Mouse (Mus musculus): ENCODE results near the gene Pofut2.

The Pofut2 gene

DNA sequence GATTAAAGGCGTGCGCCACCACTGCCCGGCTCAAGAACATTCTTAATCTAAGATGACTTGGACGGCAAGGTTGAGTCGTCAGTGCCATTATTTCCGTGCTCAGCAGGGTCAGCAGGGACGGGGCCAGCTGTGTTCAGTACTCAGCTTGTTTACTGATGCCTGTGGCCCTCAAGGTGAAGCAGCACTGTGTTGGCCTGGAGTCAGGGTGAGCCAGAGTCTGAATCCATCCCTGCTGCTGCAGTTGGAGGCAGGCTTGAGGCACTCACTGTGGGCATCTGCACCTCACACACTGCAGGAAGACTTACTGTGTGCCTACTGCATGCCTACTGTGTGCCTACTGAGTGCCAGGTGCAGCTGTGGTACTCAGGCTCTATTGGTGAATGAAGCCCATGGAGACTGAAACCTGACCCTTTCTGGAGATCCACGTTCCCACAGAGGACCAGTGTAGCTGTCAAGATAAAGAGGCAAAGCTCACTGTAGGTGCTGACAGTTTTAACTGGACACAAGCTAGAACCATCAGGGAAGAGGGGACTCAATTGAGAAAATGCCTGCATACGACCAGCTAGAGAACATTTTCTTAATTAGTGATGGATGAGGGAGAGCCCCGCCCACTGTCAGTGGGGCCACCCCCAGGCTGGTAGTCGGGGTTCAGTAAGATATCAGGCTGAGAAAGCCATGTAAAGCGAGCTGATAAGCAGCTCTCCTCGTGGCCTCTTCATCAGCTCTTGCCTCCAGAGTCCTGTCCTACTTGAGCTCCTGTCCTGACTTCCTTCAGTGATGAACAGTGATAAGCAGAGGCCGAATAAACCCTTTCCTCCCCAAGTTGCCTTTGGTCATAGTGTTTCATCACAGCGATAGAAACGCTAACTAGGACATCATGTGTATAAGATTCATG lies 26.9 kb upstream of the Pofut2 start:
- DNase-seq (ENCODE audit: low spot score): no peak

DNA sequence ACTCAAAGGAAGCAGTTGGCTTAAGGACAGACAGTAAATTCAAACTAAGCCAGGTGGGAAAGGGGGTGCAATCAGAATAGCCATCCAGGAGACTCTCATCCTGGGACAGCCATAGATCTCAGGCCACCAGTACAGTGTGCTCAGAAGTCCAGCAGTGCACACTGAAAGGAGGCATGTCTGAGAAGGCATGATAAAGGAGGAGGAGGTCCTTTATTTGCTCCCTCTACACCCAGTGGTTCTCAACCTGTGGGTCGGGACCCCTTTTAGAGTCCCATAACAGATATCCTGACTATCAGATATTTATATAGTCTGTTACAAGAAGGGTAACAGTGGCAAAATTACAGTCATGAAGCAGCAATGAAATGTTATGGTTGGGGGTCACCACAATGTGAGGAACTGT lies 25.8 kb upstream of the Pofut2 start:
- DNase-seq (ENCODE audit: low spot score): no peak

DNA sequence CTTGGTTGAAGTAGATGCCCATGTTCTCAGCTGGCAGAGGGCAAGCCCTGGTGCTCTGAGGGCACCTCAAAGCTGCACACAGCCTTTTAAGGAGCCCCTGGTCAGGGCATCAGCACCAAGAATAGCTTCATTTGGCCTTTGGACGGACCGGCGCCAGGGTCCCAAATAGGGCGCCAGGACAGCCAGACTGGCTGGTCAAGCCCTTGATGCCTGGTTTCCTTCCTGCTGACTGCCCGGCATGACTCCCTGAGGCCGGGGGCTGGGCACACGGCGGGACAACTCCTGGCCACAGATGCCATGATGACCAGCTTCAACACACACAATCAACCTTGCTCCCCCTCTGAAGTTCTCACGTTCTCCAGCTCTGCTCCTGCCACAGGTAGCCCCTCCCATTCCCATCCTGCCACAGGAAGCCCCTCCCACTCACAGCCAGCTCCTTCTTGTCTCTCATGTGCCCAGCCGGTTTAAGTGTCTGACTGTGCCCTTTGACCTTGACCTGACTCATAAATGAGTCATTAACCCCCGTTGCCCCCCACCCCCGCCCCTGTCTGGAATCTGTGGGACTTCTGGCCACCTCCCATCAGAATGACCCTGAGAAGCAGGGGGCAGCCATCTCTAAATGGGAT lies 23.9 kb upstream of the Pofut2 start:
- DNase-seq (ENCODE audit: low spot score): no peak

DNA sequence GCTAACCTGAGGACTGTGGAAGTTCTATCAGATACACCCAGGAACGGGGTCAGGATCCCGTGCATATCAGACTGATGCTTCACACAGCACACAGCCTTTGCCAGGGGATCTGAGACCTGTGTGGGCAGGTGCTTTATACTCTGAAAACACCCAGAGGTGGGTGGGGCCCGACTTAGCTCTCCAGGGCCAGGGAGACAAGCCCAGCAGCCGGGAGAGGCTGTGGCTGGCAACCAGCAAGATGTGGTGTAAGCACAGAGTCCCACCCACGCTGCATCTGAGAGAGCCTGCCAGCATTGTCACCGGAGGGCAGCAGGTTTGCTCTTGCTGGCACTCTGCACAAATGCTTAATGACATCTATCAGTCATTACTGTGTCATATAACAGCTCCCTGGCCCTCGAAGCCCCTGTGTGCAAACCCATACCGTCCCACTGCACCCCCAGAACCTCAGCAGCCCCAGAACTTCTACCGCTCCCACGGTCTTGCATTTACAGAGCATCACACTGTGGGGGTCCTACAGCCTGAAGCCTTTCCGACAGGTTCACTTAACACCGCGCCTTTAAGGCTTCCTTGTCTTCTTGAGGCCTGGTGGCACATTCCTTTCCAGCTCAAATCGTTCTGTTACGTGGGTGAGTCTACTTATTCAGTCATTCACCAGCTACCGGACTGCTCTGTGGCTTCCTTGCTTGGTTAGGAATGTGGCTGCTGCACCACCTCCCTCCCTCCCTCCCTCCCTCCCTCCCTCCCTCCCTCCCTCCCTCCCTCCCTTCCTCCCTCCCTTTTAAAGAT lies 21.0 kb upstream of the Pofut2 start:
- no peak for DNase-seq (ENCODE audit: low spot score)

DNA sequence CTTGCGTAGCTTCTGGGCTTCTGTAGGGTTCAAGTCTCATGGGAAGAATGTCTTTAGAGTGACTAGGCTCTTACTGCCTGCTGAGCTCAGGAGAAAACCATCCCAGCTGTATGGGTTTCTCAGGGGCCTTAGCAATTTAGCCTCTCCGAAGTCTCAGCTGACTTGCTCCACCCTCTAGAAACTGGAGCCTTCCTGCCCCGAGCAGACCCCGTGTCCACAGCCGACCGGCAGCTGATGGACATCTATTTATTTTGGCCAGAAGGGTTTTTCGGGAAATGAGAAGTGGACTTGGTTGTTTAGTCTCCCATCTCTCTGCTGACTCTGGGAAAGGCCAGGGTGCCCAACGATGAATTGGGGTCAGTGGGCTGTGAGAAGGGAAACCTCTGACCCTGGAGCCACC lies 18.3 kb upstream of the Pofut2 start:
- DNase-seq (ENCODE audit: low spot score): no peak

DNA sequence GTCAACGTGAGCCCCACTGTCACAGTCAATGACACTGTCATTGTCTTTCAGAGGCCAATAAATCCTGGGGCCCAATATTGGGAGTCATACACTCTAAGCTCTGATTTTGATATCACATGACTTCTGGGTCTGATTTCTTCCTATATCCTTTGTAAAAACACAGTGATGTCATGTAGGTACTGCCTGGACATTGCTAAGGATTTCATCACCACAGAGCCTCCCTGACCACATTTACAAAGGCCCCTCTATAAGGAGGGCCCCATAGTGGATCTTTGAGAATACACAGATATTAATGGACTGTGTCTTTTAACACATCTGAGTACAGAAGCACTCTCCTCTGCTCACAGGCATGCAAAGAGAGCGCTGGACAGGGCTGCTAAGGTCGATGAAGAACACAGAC lies 16.6 kb upstream of the Pofut2 start:
- DNase-seq (ENCODE audit: low spot score): no peak

DNA sequence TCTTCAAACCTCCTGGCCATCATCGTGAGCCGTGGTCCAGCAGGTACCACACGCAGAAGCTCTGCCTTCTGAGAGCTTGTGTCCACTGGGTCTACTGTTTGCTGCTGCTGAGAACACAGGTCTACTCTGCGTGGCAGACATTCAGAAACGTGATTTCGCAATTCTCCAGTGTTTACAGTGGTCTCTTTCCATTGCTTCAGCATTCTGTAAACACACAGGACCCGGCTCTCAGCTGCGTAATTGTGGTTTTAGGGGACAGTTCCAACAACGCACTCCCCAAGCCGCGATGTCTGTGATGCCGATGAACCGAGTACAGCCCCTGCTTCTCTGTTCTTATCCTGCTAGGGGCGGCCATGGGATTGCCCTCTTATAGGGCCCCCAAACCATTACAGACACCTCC lies 16.1 kb upstream of the Pofut2 start:
- DNase-seq (ENCODE audit: low spot score): no peak

DNA sequence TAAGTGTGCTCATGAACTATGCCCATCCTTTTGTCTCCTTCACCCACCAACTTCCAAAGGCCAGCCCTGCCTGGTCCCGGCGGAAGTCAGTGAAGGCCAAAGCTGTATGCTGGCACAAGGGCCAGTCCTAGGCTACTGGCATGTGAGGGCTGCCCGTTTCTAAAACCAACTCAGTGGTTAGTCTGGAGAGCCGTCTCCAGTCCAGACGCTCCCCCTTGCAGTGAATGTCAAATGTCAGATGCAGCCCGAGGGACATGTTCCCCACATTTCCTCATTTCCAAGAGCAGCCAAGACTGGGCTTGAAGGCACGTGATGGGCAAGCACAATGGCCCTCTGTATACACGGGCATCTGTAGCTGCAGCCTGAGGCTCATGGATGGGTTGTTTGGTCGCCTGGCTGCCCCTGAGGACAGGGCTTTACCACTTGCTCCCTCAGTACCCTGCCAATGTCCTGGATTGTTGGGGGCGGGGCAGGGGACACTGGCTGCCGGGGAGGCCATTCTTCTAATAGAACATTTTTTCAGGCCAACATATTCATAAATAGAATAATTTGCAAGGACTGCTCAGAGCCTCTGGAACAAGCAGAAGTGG lies 15.4 kb upstream of the Pofut2 start:
- DNase-seq (ENCODE audit: low spot score): no peak

DNA sequence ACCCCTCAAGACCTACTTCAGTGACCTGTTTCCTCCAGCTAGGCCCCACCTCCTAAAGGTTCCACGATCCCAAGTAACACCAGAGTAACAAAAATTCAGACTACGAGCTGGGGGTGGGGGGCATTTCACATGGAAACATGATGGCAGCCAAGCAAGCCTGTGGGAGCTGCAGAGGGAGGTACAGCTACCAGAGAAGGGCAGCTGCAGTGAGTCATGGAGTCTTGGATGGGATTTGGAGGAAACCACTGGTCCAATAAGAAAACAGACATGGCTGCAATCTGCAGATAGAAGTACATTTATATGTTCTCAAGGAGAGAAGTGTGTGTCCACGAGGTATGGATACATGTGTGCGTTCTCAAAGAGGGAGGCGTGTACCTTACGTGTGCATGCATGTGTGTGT lies 14.2 kb upstream of the Pofut2 start:
- no peak for DNase-seq (ENCODE audit: low spot score)

DNA sequence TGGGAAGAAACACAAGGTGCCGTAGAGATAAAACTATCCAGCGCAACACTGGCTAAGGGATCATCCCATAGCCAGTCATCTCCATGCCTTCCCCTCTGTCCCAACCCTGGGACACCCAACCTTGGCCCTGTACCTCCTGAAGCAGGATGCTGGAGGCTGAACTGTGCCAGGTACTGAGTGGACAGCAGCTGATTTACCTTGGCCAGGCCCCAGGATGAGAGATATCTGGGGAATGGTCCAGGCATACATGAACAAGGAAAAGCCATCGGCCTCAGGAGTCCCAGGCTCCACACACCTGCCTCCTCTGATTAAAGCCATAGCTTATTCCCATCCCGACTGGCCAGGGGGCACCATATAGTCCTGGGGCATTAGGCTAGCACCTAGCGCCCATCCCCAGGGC lies 12.0 kb upstream of the Pofut2 start:
- DNase-seq (ENCODE audit: low spot score): no peak

DNA sequence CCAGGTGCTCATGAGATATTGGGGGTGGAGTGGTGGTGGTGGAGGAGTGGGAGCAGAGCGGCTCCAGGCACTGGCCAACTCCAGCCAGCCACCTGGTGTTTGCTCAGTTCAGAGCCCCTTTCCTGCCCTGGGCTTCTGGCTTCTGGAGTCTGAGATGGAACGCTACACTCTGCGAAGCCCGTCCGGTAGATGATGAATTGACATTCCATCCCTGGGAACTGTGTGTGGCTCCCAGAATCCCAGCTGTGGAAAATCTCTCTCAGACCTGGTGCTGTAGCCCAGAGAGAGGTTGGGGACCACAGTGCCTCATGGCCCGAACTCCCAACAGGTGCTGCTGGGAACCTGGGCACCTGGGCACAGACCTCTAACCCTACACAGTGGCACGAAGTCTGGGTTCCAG lies 11.3 kb upstream of the Pofut2 start:
- no peak for DNase-seq (ENCODE audit: low spot score)

DNA sequence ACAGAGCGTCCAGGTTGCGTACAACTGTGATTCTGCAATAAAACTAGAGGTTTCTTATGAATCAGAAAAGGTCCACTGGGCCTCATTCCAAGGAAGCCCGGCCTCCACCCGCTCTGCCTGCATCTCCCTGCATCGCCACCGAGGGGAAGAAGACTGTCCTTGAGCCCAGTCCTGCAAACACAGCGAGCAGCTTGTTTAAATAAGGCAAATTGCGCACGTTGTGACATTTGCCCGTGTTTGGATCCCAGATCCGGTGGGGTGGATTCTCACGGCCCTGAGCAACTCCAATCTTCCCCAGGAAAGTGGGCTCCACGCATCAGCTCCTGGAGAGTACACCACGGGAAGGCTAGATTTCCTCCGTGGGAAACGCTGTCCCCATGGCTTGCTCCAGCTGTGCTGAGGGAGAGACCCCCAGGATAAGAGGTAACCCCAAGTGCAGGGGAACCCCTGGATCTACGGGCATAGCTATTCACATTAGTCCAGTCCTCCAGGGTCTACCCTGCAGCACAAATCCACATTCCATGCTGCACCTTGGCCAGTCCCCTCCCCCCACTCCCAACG lies 7.7 kb upstream of the Pofut2 start:
- DNase-seq (ENCODE audit: low spot score): peak; percentile 71

DNA sequence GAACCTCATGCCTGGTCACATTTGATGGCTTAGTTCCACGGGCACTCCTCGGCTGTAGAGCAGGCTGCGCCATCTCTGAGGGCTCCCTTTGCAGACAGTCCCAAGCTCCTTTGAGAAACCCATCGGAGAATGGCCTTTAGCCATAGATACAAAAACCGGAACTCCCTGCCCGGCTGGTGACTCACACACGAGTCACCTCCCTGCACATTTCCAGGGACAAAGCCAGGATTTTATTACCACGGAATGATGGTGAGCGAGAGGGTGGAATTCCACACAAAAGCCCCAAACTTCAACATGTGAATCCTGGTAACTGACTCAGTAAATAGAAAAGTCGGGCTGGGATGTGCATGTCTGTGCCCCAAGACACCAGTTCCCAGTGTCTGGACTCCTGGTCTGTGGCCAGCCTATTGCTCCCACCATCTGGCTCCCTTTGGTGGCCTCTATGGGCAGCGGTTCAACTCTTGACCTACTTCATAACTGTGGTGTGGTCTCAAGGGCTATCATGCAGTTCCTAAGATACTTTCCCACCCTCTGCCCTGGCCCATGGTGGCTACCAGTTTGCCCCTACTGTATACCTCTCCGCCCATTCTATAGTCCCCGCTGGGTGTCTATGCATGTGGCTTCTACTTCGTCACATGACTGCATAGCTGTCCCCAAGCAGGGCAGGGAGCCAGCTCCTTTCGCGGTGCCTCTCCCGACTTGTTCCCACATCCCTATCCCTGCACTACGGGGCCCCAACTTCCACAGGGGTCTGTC lies 7.1 kb upstream of the Pofut2 start:
- DNase-seq (ENCODE audit: low spot score): peak; percentile 38

DNA sequence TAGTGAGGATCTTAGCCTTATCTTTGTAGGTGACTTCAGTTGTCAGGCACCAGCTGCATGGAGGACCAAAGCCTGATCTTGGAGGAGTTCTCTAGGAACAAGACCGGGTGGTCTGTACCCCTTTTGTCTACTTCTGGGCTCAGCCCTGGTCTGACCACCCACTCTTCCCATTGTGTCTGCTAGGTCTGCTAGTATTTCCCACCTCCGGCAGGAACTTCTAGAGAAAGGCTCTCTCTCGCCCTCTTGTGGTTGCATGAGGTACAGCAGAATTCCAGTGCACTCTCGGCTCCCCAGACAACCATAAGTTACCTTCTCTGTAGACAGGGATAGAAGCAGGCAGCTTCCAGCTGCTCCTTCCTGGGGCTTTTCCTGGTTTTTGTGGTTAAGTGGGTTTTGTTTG lies 6.2 kb upstream of the Pofut2 start:
- peak; percentile 54 for DNase-seq (ENCODE audit: low spot score)

DNA sequence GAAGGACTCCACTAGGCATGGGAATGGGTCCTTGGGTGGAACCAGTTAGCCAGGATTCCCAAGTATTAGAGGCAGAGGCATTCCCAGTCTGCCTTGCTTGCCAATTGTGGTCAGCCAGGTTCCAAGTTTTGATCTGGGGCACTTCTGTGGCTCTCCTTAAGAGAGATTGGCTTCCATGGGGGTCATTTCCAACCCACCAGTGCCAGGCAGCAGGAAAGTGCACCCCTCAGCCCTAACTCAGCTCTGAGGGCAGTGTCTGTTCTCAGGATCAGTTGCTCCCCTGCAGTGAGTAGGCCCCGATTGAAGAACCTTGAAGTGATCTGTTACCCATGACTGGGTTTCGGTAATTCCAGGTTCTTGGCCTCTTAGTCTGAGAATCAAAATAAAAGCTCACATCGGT lies 3.8 kb upstream of the Pofut2 start:
- no peak for DNase-seq (ENCODE audit: low spot score)

DNA sequence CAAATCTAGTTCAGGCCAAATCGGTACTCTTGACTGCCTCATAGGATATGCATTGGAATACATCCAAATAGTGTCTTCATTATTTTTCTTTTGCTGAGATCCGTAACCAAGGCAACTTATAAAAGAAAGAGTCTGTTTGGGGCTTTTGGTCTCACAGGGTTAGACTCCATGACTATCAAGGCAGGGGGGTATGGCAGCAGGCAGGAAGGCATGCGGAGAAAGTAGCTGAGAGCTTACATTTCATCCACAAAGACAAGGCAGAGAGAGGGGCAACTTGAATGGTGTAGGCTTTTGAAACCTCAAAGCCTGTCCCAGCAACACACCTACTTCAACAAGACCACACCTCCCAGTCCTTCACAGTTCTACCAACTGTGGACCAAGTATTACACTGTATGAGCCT lies 3.3 kb upstream of the Pofut2 start:
- no peak for DNase-seq (ENCODE audit: low spot score)

DNA sequence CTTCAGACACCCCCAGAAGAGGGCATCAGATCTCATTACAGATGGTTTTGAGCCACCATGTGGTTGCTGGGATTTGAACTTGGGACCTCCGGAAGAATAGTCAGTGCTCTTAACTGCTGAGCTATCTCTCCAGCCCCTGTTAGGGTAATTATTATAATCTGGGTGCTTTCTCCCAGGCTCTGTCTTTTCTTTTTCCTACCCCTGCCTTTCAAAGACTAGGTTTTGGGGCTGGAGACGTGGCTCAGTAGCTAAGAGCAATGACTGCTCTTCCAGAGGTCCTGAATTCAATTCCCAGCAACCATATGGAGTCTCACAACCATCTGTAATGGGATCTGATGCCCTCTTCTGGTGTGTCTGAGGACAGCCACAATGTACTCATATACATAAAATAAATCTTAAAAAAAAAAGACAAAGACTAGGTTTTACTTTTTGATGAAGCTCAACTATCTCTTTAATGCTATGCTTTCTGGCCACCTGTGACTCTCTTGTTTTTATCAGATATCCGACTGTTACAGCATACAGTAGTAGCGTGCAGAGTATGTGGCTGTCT lies 902 bp upstream of the Pofut2 start:
- no peak for DNase-seq (ENCODE audit: low spot score)

DNA sequence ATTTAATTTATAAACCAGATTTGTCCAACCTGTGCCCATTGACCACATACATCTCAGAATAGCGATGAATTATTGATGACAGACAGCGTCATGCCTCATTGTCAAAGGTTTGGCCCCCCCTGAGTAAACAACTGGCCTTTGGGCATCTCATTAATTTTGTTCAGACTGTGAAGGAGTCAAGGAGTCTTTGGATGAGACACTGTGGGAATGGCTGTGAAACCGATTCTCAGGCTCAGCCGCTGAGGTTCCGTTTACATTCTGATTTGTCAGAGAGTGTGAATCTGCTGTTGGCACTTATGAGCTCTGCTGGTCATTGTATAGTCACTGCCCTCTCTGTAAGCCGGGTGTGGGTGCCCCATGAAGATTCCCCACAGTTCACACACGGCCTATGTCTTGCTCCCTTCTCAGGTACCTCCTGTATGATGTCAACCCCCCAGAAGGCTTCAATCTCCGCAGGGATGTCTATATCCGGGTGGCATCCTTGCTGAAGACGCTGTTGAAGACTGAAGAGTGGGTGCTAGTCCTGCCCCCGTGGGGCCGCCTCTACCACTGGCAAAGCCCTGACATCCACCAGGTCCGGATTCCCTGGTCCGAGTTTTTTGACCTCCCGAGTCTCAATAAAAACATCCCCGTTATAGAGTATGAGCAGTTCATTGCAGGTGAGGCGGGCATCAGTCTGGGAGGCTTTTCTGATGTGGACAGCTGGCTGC lies 1.3 kb downstream of the Pofut2 start:
- no peak for DNase-seq (ENCODE audit: low spot score)

DNA sequence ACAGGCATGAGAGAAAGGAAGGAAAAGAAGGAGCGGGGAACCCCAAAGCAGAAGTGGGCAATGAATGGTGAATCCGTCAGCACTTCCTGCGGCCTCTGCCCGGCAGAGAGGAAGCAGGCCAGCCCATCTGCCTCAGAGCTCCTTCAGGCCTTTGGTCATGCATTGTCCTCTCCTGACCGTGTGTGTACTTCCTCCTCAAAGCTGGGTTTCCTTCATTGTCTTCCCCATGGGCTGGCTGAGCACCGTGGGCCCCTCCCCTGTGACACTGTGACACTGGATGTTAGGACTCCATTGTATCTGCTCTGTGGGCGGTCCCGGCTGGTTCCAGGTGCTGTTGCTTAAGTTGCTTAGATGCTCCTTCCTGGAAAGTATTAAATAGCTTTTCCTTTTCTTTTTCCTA lies 7.3 kb downstream of the Pofut2 start:
- no peak for DNase-seq (ENCODE audit: low spot score)

DNA sequence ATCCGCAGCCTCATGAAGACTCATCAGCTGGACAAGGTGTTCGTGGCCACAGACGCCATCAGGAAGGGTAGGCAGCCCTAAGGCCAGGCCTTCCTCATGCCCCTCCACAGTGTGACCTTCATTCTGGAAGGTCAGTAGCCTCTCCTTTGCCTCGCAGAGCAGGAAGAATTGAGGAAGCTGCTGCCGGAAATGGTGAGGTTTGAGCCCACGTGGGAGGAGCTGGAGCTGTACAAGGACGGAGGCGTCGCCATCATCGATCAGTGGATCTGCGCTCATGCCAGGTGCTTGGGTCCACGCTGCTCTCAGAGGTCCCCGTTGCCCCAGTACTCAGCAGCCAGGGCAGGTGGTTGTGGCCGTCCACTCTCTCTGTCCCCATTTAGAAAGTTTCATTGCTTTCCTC lies 8.0 kb downstream of the Pofut2 start:
- no peak for DNase-seq (ENCODE audit: low spot score)

DNA sequence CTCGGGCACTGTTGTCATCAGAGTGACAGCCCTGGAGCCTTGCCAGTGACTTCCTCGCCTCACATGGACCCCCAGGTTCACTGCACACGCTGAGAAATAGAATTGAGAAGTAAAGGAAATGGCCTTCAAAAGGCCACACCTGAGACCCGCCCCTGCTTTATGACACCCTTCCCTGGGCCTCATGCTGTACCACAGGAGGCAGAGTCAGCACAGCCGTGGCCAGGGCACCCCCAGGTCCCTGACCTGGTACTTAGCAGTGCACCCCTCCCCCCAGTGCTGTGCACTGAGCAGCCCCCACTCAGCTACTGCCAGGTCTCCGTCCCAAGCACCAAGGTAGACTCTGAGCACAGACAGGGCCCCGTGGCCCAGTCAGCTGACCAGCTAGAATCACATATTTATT lies 10.1 kb downstream of the Pofut2 start:
- DNase-seq (ENCODE audit: low spot score): no peak
